Mouse (Mus musculus): ENCODE measurements at regions not wholly inside any gene's neighbourhood (a gene's known extent, or its start where the extent isn't known, plus 50 kb on each side); places are given as distances from the start of the nearest gene placed in this dataset.

- TF ChIP-seq CTCF (IDR thresholded peaks at IDR 0.05; ENCODE audit: low read depth, low read length): no peak
- no peak for TF ChIP-seq TAL1 (conservative IDR thresholded peaks at IDR 0.05; ENCODE audit: low read depth, low read length)
- no peak for TF ChIP-seq GATA1 (IDR thresholded peaks at IDR 0.05; ENCODE audit: borderline replicate concordance, low read length)
Measured at GRCm38 (mm10) chr13:115687426-115687825, 585.7 kb upstream of the Itga1 start.

All from G1E (cell line).